Mouse (Mus musculus) heart, embryonic 14.5 days (tissue): ENCODE results near the gene Arl9. TPM values are rescaled to one million over a fixed set of nuclear protein-coding genes. Genes with fewer than 3 reads are reported as not detected.
"Not testable (repeated sequence)": the region's sequence is repeated elsewhere in the genome, so short reads cannot be mapped to it uniquely, and the experiment has no call there.

ENCODE experiments used
- ATAC-seq: fragments of 200-750 bp; cut with Nextera tagmentation; 2 replicates; pipeline ENCODE4 v1.8.0; 2017; ENCODE audit warnings: low read depth, moderate TSS enrichment; ENCODE audit not compliant: insufficient number of reproducible peaks, insufficient read depth, low FRiP score
- H3K27ac ChIP-seq, 2 experiments: fragments of 200-500 bp in 1 of 2; fragments of 300-500 bp in 1 of 2; sonication (generic) in 1 of 2; replicated peaks in 1 of 2; 2 replicates each; pipeline ENCODE4 v1.5.1; 2012 to 2014; ENCODE audit warnings: low read depth in 2 of 2, low read length in 2 of 2, control low read depth in 1 of 2, mild to moderate bottlenecking in 1 of 2, mixed read lengths in 1 of 2; ENCODE audit not compliant: control insufficient read depth in 1 of 2, insufficient read depth in 1 of 2
- H3K27me3 ChIP-seq: fragments of 300-500 bp; sonication (generic); 2 replicates; pipeline ENCODE4 v1.6.1; 2014; ENCODE audit warnings: mild to moderate bottlenecking, low read length, control low read depth; ENCODE audit not compliant: control insufficient read depth, insufficient read depth
- H3K36me3 ChIP-seq: fragments of 300-500 bp; sonication (generic); 2 replicates; pipeline ENCODE4 v1.6.1; 2014; ENCODE audit warnings: mild to moderate bottlenecking, control low read depth, low read length, mixed read lengths; ENCODE audit not compliant: control insufficient read depth, insufficient read depth
- H3K4me1 ChIP-seq, 2 experiments: fragments of 200-500 bp in 1 of 2; fragments of 300-500 bp in 1 of 2; sonication (generic) in 1 of 2; 2 replicates each; pipeline ENCODE4 v1.6.1; 2012 to 2014; ENCODE audit warnings: low read length in 2 of 2, control low read depth in 1 of 2, mixed read lengths in 1 of 2; ENCODE audit not compliant: control insufficient read depth in 2 of 2, insufficient read depth in 2 of 2
- H3K4me2 ChIP-seq: fragments of 300-500 bp; sonication (generic); 2 replicates; pipeline ENCODE4 v1.6.1; 2014; ENCODE audit warnings: mild to moderate bottlenecking, low read length
- H3K4me3 ChIP-seq, 2 experiments: fragments of 200-500 bp in 1 of 2; fragments of 300-500 bp in 1 of 2; sonication (generic) in 1 of 2; 2 replicates each; pipeline ENCODE4 v1.5.1; 2012 to 2014; ENCODE audit warnings: low read length in 2 of 2, mild to moderate bottlenecking in 2 of 2, control low read depth in 1 of 2, low read depth in 1 of 2, moderate library complexity in 1 of 2; ENCODE audit not compliant: control insufficient read depth in 1 of 2, insufficient read depth in 1 of 2
- H3K9ac ChIP-seq: fragments of 300-500 bp; sonication (generic); 2 replicates; pipeline ENCODE4 v1.6.1; 2014; ENCODE audit warnings: mild to moderate bottlenecking, low read length
- H3K9me3 ChIP-seq: fragments of 300-500 bp; sonication (generic); 2 replicates; pipeline ENCODE4 v1.6.1; 2016; ENCODE audit warnings: low read length, control low read depth; ENCODE audit not compliant: control insufficient read depth
- WGBS: fragments of 180-500 bp; shearing (Covaris S2); extraction: QIAGEN DNeasy Blood & Tissue Kit; methylation state at CpG from one replicate; pipeline ENCODE4 v1.1.7; 2014; 5-methylcytosine and 5-hydroxymethylcytosine counted together
- polyA plus RNA-seq: library from polyadenylated mRNA; unstranded; fragments of >200 nt; fragmentation: Nextera tagmentation; extraction: Ambion mirVana; gene quantifications from 2 replicates; pipeline ENCODE4 v1.2.1, GENCODE M21; 2014

The Arl9 gene
- polyA plus RNA-seq, 1 experiment from 2014 or later: not detected

- Histone ChIP-seq H3K9ac (peak within 1 kb of the TSS; percentile 59), H3K4me1 (no peaks in the 10 kb centered on the region; a peak in 1 of 4 replicates), H3K9me3 (no peaks in the 10 kb centered on the region), H3K4me2 (peak within 1 kb of the TSS; percentile 93), H3K27me3 (no peaks in the 10 kb centered on the region), H3K36me3 (no peaks in the 10 kb centered on the region), H3K4me3 (peak within 1 kb of the TSS; percentile 49 to 56), H3K27ac (no peak within 1 kb of the TSS)
- WGBS: 11% methylated on average over 57 of the region's 57 CpGs
- peak; percentile 93 for ATAC-seq
Measured at GRCm38 (mm10) chr5:77015544-77016482, 12.0 kb downstream of the Arl9 start, which contains the start of gene Thegl. TSS of gene Thegl (plus strand) at chr5:77016023.

DNA sequence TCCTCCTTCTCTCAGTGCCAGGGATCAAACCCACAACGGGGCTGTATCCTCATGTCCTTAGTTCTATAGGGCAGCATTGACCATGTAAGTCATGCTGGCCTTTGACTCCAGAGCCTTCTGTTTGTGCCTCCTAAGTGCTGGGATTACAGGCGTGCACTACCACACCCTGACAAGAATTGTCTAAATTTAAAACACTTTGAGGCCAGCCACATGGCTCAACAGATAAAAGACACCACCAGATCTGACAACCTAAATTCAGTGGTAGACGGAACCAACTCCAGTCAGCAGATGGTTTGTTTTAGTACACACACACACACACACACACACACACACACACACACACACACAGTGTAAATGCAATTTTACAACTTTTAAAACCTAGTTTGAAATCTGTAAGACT, 24.2 kb downstream of the Arl9 start:
- no peak for ATAC-seq
- WGBS: 45% methylated on average over 3 of the region's 3 CpGs
- Histone ChIP-seq H3K27ac (no peak overlapping the region), H3K4me1 (no peaks in the 10 kb centered on the region), H3K4me2 (no peak overlapping the region), H3K9ac (no peak overlapping the region), H3K4me3 (no peak overlapping the region), H3K27me3 (no peaks in the 10 kb centered on the region), H3K36me3 (no peaks in the 10 kb centered on the region), H3K9me3 (no peaks in the 10 kb centered on the region)

DNA sequence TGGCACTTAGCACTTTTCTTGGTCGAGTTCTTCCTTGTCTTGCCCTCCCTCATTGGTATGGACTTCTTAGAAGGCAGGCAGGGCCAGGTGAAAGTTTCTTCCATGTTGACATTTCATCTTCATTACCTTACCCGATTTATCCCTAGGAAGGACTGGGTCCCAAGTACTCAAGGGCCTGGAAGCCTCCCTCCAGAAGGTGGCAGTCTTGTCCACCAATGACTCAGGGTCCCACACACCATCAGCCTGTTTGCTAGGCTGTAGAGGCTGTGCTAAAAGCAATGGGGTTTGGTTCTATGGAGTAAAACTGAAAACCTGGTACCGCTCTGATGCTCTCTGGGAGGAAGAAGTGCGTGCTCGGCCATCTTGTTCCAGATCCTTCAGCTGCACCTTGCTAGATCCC, 25.9 kb downstream of the Arl9 start:
- Histone ChIP-seq H3K36me3 (no peaks in the 10 kb centered on the region), H3K4me1 (no peaks in the 10 kb centered on the region), H3K9ac (no peak overlapping the region), H3K4me3 (no peak overlapping the region), H3K4me2 (no peak overlapping the region), H3K27me3 (no peaks in the 10 kb centered on the region), H3K9me3 (no peaks in the 10 kb centered on the region), H3K27ac (no peak overlapping the region)
- ATAC-seq: no peak
- 71% methylated on average over 5 of the region's 5 CpGs for WGBS

GRCm38 (mm10) chr5:77035101-77035500, 31.2 kb downstream of the Arl9 start:
- not testable (repeated sequence) for H3K9me3 ChIP-seq, H3K4me2 ChIP-seq, H3K27ac ChIP-seq, ATAC-seq, H3K9ac ChIP-seq, H3K4me1 ChIP-seq, H3K4me3 ChIP-seq, H3K36me3 ChIP-seq, H3K27me3 ChIP-seq

- no peaks in the 10 kb centered on the region for H3K36me3 ChIP-seq
- H3K27ac ChIP-seq: no peak overlapping the region
- no peak overlapping the region for H3K4me2 ChIP-seq
- no peaks in the 10 kb centered on the region for H3K27me3 ChIP-seq
- no peaks in the 10 kb centered on the region for H3K9me3 ChIP-seq
- no peak overlapping the region for H3K4me3 ChIP-seq
- no peak overlapping the region for H3K9ac ChIP-seq
- H3K4me1 ChIP-seq: no peaks in the 10 kb centered on the region
- WGBS: 82% methylated on average over 10 of the region's 10 CpGs
- no peak for ATAC-seq
Measured at GRCm38 (mm10) chr5:77038451-77038850, 34.6 kb downstream of the Arl9 start.

- no peaks in the 10 kb centered on the region for H3K27me3 ChIP-seq
- H3K27ac ChIP-seq: no peak overlapping the region
- no peak for ATAC-seq
Measured at GRCm38 (mm10) chr5:77039391-77039790, 35.5 kb downstream of the Arl9 start.

GRCm38 (mm10) chr5:77044362-77044761, 40.5 kb downstream of the Arl9 start:
- Histone ChIP-seq H3K27me3 (no peaks in the 10 kb centered on the region), H3K9me3 (no peaks in the 10 kb centered on the region), H3K9ac (no peak overlapping the region), H3K4me3 (no peak overlapping the region), H3K27ac (no peak overlapping the region), H3K36me3 (no peaks in the 10 kb centered on the region), H3K4me2 (no peak overlapping the region), H3K4me1 (no peaks in the 10 kb centered on the region)
- WGBS: 72% methylated on average over 5 of the region's 5 CpGs
- no peak for ATAC-seq

More at GRCm38 (mm10) chr5:77039391-77039790, 35.5 kb downstream of the Arl9 start:
- H3K4me2 ChIP-seq: no peak overlapping the region
- no peaks in the 10 kb centered on the region for H3K36me3 ChIP-seq
- H3K4me3 ChIP-seq: no peak overlapping the region
- H3K9ac ChIP-seq: no peak overlapping the region
- H3K4me1 ChIP-seq: no peaks in the 10 kb centered on the region
- no peaks in the 10 kb centered on the region for H3K9me3 ChIP-seq
